Mouse (Mus musculus) heart, embryonic 10.5 days (tissue): Measurements from ENCODE around the gene Sema6d. TPM values are rescaled to one million over a fixed set of nuclear protein-coding genes. Genes with fewer than 3 reads are reported as not detected.

ENCODE experiments used
- DNase-seq: peaks from one replicate; pipeline ENCODE4 v3.0.0-alpha.2; 2017; ENCODE audit warnings: low spot score
- H3K27ac ChIP-seq: fragments of 300-500 bp; sonication (generic); 2 replicates; pipeline ENCODE4 v1.5.1; 2016; ENCODE audit warnings: mild to moderate bottlenecking
- H3K27me3 ChIP-seq: fragments of 300-500 bp; sonication (generic); 2 replicates; pipeline ENCODE4 v1.6.1; 2016; ENCODE audit warnings: mild to moderate bottlenecking; ENCODE audit not compliant: poor library complexity, insufficient read depth, severe bottlenecking
- H3K36me3 ChIP-seq: fragments of 300-500 bp; sonication (generic); 2 replicates; pipeline ENCODE4 v1.6.1; 2016; ENCODE audit warnings: mild to moderate bottlenecking, moderate library complexity
- H3K4me1 ChIP-seq: fragments of 300-500 bp; sonication (generic); 2 replicates; pipeline ENCODE4 v1.6.1; 2016; ENCODE audit warnings: mild to moderate bottlenecking
- H3K4me3 ChIP-seq: fragments of 300-500 bp; sonication (generic); 2 replicates; pipeline ENCODE4 v1.5.1; 2016; ENCODE audit warnings: mild to moderate bottlenecking, moderate library complexity
- H3K9me3 ChIP-seq: fragments of 300-500 bp; sonication (generic); 2 replicates; pipeline ENCODE4 v1.6.1; 2016; ENCODE audit warnings: mild to moderate bottlenecking, moderate library complexity
- WGBS: fragments of 180-500 bp; shearing (Covaris S2); methylation state at CpG from one replicate; pipeline ENCODE4 v1.1.7; 2016; 5-methylcytosine and 5-hydroxymethylcytosine counted together
- polyA plus RNA-seq: library from polyadenylated mRNA; unstranded; fragments of >200 nt; fragmentation: Nextera tagmentation; extraction: Ambion mirVana; gene quantifications from 2 replicates; pipeline ENCODE4 v1.2.1, GENCODE M21; 2016

Sema6d gene
- polyA plus RNA-seq, 1 experiment from 2014 or later = 17.0 TPM

GRCm38 (mm10) chr2:124628701-124629100, 538.9 kb downstream of the Sema6d start:
- no peak for DNase-seq
- H3K27ac ChIP-seq = no peak overlapping the region
- no peaks in the 10 kb centered on the region for H3K4me1 ChIP-seq
- no peaks in the 10 kb centered on the region for H3K27me3 ChIP-seq
- H3K36me3 ChIP-seq = no peaks in the 10 kb centered on the region
- H3K9me3 ChIP-seq = no peaks in the 10 kb centered on the region
- WGBS = 90% methylated on average over 7 of the region's 7 CpGs
- H3K4me3 ChIP-seq = no peak overlapping the region

DNA sequence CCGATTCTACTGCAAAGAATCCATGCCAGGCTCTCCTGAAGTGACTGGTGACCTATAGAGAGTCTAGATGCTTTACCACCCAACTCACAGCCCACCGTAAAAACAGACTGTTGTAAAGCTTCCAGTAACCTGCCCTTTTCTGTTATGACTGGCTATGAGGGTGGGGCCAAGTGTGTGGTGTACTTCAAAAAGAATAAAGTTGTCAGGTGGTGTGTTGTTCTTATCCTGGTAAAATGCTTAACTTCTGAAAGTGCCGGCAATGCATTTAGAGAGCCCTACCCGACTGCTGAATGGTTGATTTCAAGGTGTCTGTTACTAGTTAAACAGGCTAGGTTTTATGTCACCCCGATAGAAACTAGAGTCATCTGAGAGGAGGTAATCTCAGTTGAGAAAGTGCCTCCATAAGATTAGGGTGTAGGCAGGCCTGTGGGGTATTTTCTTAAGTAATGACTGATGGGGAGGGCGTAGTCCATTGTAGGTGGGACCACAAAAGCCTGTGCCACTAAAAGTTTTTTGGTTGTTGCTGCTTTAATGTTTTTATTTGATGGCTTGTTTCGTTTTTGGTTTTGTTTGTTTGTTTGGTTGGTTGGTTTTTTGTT, 544.7 kb downstream of the Sema6d start:
- Histone ChIP-seq H3K4me3 (no peak overlapping the region), H3K27ac (no peak overlapping the region), H3K36me3 (no peaks in the 10 kb centered on the region), H3K9me3 (no peaks in the 10 kb centered on the region), H3K27me3 (no peaks in the 10 kb centered on the region), H3K4me1 (peaks cover 39% of the 10 kb centered on the region)
- 83% methylated on average over 7 of the region's 7 CpGs for WGBS
- no peak for DNase-seq

DNA sequence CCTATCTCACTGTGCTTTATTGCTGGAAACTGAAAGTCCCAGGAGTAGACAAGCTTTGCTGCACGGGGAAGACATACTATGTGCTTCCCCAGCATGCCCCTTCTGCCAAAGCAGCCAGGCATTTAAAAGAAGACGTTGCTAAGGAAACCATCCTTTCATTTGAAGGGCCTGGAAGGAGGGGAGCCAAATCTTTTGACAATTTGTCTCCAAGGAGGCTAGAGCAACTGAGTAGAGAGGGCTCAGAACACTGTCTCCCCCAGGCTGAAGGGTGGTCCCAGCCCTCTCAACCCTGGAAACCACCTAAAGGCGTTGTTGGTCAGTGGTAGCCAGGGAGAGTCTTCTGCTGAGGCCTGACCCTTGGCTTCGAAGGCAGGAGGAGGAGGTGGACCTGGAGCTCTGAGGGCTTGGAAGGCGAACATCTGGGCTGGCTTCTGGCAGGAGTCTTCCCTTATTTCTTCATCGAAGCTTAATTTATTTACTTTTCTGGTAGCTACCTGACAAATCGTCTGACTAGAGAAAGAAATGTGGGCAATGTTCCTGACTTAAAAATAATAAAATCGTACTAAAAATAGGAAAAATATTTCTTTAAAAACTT, 545.6 kb downstream of the Sema6d start:
- Histone ChIP-seq H3K36me3 (no peaks in the 10 kb centered on the region), H3K4me1 (peaks cover 45% of the 10 kb centered on the region), H3K9me3 (no peaks in the 10 kb centered on the region), H3K4me3 (no peak overlapping the region), H3K27ac (no peak overlapping the region), H3K27me3 (no peaks in the 10 kb centered on the region)
- DNase-seq = no peak
- WGBS = 74% methylated on average over 8 of the region's 8 CpGs

DNA sequence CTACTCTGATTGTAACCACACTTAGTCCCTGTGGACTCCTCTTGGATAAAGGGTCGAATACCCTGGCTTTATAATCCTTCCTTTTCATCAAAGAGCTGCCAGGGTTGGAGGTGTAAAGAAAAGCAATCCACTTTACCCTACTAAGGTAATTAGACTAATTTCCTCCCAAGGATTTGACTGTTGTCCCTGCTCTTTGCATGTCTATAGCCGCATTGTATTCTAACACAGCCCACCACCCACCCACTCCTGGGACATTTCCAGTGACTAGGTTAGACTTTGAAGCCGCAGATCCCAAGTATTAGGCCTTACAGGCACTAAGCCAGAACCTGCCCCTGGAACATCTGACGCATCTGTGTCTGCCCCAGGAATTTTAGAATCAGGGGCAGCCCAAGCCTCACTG, 547.3 kb downstream of the Sema6d start:
- DNase-seq = no peak
- Histone ChIP-seq H3K4me3 (no peak overlapping the region), H3K27ac (no peak overlapping the region), H3K9me3 (no peaks in the 10 kb centered on the region), H3K27me3 (no peaks in the 10 kb centered on the region), H3K4me1 (peaks cover 56% of the 10 kb centered on the region), H3K36me3 (no peaks in the 10 kb centered on the region)
- 53% methylated on average over 4 of the region's 4 CpGs for WGBS

DNA sequence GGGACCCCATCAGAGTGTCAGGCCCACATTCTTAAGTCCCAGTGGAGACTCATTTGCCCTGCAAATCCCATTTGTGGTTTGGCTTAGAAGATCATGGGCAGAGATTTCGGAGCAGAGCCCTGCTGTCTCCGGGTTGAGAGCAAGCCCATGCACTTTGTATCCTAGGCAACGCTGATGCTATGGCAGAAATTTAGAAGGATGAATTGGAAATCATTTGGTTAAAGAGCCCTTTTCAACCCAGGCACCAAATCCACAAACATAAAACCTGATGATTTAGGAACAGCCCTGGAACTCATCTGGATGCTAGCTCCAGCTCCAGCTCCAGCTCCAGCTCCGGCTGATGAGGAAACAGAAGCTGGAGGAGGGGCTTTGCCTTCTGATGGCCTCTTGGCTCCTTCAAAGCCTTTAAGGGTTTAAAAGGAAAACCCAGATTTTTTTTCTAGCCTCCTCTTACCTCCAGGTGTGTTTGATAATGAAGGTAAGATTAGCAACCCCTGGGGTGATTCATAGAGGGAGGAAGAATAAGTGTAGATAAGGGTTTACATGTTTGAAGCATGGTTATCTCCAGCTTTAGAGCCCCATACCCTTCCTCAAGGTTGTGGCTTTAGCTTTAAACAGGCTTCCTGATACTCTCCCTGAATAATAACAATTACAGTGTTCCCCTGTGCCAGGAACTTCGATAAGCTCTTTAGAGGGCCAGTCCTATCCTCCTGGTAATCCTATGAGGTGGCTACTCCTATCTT, 549.6 kb downstream of the Sema6d start:
- Histone ChIP-seq H3K27me3 (no peaks in the 10 kb centered on the region), H3K4me3 (no peak overlapping the region), H3K9me3 (no peaks in the 10 kb centered on the region), H3K4me1 (peaks cover 74% of the 10 kb centered on the region), H3K27ac (0 out of 2 replicates have a peak overlapping the region, but pooled peaks have one; percentile 25), H3K36me3 (no peaks in the 10 kb centered on the region)
- WGBS = 64% methylated on average over 5 of the region's 5 CpGs
- no peak for DNase-seq

GRCm38 (mm10) chr2:124640500-124641193, 550.9 kb downstream of the Sema6d start:
- no peak for DNase-seq
- Histone ChIP-seq H3K4me3 (no peak overlapping the region), H3K27ac (no peak overlapping the region), H3K36me3 (no peaks in the 10 kb centered on the region), H3K27me3 (no peaks in the 10 kb centered on the region), H3K4me1 (peaks cover 73% of the 10 kb centered on the region), H3K9me3 (no peaks in the 10 kb centered on the region)
- WGBS = 31% methylated on average over 6 of the region's 6 CpGs

GRCm38 (mm10) chr2:124641194-124641558, 551.4 kb downstream of the Sema6d start:
- no peak overlapping the region for H3K4me3 ChIP-seq
- no peaks in the 10 kb centered on the region for H3K9me3 ChIP-seq
- no peak for DNase-seq
- peaks cover 71% of the 10 kb centered on the region for H3K4me1 ChIP-seq
- H3K27me3 ChIP-seq = no peaks in the 10 kb centered on the region
- WGBS = 38% methylated on average over 5 of the region's 5 CpGs
- H3K27ac ChIP-seq = no peak overlapping the region
- H3K36me3 ChIP-seq = no peaks in the 10 kb centered on the region

- no peak overlapping the region for H3K27ac ChIP-seq
- no peaks in the 10 kb centered on the region for H3K36me3 ChIP-seq
- H3K27me3 ChIP-seq = no peaks in the 10 kb centered on the region
- 76% methylated on average over 3 of the region's 3 CpGs for WGBS
- no peak for DNase-seq
- H3K4me3 ChIP-seq = no peak overlapping the region
- no peaks in the 10 kb centered on the region for H3K9me3 ChIP-seq
- H3K4me1 ChIP-seq = peaks cover 62% of the 10 kb centered on the region
These were observed 552.4 kb downstream of the Sema6d start for GRCm38 (mm10) chr2:124642131-124642530.

GRCm38 (mm10) chr2:124650609-124651008, 560.8 kb downstream of the Sema6d start:
- WGBS = 85% methylated on average over 2 of the region's 2 CpGs
- Histone ChIP-seq H3K27ac (no peak overlapping the region), H3K36me3 (peaks cover 14% of the 10 kb centered on the region; the same call in 1 of the 2 replicates), H3K9me3 (no peaks in the 10 kb centered on the region), H3K4me3 (no peak overlapping the region), H3K4me1 (0 out of 2 replicates have a peak, but pooled peaks cover 4% of the 10 kb centered on the region), H3K27me3 (no peaks in the 10 kb centered on the region)
- no peak for DNase-seq

GRCm38 (mm10) chr2:124651146-124651545, 561.4 kb downstream of the Sema6d start:
- Histone ChIP-seq H3K27ac (no peak overlapping the region), H3K27me3 (no peaks in the 10 kb centered on the region), H3K36me3 (peaks cover 19% of the 10 kb centered on the region), H3K4me1 (0 out of 2 replicates have a peak, but pooled peaks cover 4% of the 10 kb centered on the region), H3K4me3 (no peak overlapping the region), H3K9me3 (no peaks in the 10 kb centered on the region)
- DNase-seq = peak; percentile 11
- 81% methylated on average over 5 of the region's 5 CpGs for whole genome bisulfite sequencing

DNA sequence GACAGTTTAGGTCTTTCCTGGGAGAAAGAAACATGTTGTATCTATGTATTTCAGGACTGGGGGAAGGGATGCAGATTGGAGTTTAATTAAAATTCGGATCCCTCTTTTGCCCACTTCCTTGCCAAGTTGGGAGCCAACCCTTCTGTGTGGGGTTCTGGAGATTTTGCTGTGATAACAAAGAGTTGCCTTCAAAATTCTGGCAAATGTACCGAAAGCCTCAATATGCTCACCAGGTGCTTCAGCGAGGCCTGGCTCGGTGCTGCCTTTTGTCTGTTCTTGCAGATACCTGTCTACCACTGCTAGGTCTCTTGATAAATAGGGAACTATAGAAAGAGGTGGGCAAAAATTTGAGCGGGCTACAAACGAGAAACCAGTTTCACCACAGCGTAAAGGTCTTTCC, 563.4 kb downstream of the Sema6d start:
- H3K27ac ChIP-seq = no peak overlapping the region
- no peak overlapping the region for H3K4me3 ChIP-seq
- DNase-seq = no peak
- 91% methylated on average over 7 of the region's 7 CpGs for WGBS
- H3K9me3 ChIP-seq = no peaks in the 10 kb centered on the region
- H3K4me1 ChIP-seq = 0 out of 2 replicates have a peak, but pooled peaks cover 4% of the 10 kb centered on the region
- no peaks in the 10 kb centered on the region for H3K27me3 ChIP-seq
- peaks cover 39% of the 10 kb centered on the region for H3K36me3 ChIP-seq

- WGBS = 87% methylated on average over 11 of the region's 11 CpGs
- H3K27ac ChIP-seq = no peak overlapping the region
These were observed 567.6 kb downstream of the Sema6d start for GRCm38 (mm10) chr2:124657358-124657757.

GRCm38 (mm10) chr2:124658374-124658773, 568.6 kb downstream of the Sema6d start:
- peak; percentile 64 for DNase-seq
- Histone ChIP-seq H3K27me3 (no peaks in the 10 kb centered on the region), H3K36me3 (peaks cover 74% of the 10 kb centered on the region), H3K9me3 (no peaks in the 10 kb centered on the region), H3K4me3 (no peak overlapping the region), H3K4me1 (peaks cover 13% of the 10 kb centered on the region), H3K27ac (no peak overlapping the region)
- WGBS = 86% methylated on average over 14 of the region's 14 CpGs

More at GRCm38 (mm10) chr2:124657358-124657757, 567.6 kb downstream of the Sema6d start:
- Histone ChIP-seq H3K9me3 (no peaks in the 10 kb centered on the region), H3K4me3 (no peak overlapping the region), H3K4me1 (peaks cover 11% of the 10 kb centered on the region), H3K36me3 (peaks cover 73% of the 10 kb centered on the region), H3K27me3 (no peaks in the 10 kb centered on the region)
- peak; percentile 19 for DNase-seq
